Mouse (Mus musculus) monocyte, adult 2 months (primary cell): ENCODE data around the gene Plg.

Source experiments
- DNase-seq, 2 experiments: peaks; one replicate each; pipeline ENCODE4 v3.0.0; 2022; ENCODE audit warnings: low spot score in 2 of 2, low read depth in 1 of 2

Gene Plg

DNA sequence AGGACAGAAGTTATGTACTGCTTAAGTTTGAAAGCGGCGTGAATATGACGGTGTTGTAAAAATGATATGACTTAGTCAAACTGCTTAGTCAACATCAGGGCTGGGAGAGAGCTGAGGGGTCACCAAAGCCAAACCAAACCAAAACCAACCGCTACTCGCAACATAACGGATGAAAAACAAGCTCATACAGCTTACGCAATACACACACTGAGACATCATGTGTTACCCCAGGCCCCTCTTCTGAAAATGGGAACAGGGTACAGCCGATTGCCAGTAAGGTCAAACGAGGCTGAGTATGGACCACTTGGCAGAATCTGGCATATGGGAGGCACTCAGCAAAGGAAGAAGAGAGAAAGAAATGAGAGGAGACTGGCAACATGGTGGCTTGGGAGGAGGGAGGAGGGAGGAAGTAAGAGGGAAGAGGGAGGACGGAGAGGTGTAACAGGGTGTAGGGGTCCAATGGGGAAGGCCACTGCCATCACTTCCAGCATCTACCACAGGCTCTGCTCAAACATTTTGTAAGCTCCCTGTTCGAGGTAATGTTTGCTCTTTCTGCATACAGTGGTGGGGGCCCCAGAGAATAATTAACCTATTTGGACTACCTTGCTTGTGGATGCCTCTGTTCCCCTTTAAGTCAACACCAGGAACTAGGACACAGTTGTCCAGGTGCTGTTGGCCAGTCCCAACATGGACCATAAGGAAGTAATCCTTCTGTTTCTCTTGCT lies at the start of gene Plg:
Gene Plg (plus strand): TSS at position 628 of the 725 bp plus-strand sequence.
- DNase-seq, result no peak

- no peak for DNase-seq
These were observed 43.3 kb upstream of the Plg start for GRCm38 (mm10) chr17:12335115-12335514.

GRCm38 (mm10) chr17:12336073-12336868 lies 42.1 kb upstream of the Plg start:
- no peak for DNase-seq

DNA sequence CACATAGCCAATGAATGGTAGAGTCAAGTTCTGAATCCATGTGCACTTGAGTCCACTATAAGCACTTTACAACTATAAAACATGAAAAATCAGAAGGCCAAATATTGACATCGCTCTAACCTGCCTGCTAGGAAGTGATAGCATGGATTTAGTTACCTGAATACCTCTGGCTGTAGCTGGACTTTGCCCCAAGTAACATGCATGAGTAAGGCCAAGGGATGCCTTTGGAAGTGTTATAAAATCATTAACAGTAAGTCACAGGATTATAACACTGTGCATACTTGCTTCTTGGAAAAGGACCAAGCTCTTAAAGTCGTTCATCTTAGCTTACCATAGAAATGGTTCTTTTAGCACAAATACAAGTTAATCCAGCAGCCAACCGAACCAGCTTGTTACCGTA lies 41.3 kb upstream of the Plg start:
- no peak for DNase-seq

DNA sequence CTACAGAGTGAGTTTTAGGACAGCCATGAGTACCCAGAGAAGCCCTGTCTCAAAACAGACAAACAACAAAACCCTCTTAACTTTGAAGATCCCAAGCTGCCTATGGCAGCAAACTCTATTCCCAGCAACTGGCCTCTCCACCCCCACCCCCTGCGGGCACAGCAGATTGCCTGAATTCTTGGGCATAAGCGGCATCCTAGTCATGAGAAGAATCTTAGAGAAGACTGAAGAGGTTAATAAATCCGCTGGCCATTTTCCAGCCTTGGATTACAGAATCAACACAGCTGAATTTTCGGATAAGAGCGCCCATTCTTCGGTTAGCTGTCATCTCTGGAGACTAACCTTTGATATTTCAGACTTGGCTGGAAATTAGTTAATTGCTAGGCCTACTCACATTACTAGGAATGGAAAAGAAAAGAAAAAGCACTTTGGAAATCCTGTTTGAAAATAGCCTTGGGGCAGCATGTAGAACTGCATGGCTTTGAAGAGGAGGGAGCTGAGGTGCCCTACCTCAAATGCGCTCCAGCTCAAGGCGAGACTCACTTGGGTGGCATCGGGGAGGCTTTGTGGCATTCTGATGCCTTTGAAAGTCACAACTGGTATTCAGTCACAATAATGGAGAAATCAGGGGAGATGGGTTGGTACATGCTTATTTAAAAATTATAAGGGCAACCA lies 34.6 kb upstream of the Plg start:
- DNase-seq, result no peak

DNA sequence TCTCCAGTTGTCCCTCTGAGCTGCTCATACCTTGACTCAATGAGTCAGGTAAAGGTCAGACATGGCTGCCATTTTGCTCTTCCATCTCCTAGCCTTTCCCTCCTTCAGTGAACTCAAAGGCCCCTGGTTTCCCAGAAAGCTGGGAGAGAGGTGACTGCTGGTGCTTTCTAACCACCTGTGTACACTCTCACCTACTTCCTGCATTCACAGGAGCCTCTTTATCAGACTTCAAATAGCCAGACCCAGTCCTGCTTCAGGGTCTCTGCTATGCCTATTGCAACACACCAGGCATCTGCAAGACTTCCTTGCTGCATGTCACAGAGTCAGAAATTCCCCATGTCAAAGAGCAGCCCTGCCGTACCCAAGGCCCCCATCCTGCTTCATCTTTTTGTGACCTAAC lies 30.9 kb upstream of the Plg start:
- DNase-seq, result no peak

- no peak for DNase-seq
These were observed 26.8 kb upstream of the Plg start for GRCm38 (mm10) chr17:12351564-12351963.

GRCm38 (mm10) chr17:12352781-12353180 lies 25.6 kb upstream of the Plg start:
- no peak for DNase-seq

- no peak for DNase-seq
These were observed 18.5 kb upstream of the Plg start for GRCm38 (mm10) chr17:12359876-12360275.

DNA sequence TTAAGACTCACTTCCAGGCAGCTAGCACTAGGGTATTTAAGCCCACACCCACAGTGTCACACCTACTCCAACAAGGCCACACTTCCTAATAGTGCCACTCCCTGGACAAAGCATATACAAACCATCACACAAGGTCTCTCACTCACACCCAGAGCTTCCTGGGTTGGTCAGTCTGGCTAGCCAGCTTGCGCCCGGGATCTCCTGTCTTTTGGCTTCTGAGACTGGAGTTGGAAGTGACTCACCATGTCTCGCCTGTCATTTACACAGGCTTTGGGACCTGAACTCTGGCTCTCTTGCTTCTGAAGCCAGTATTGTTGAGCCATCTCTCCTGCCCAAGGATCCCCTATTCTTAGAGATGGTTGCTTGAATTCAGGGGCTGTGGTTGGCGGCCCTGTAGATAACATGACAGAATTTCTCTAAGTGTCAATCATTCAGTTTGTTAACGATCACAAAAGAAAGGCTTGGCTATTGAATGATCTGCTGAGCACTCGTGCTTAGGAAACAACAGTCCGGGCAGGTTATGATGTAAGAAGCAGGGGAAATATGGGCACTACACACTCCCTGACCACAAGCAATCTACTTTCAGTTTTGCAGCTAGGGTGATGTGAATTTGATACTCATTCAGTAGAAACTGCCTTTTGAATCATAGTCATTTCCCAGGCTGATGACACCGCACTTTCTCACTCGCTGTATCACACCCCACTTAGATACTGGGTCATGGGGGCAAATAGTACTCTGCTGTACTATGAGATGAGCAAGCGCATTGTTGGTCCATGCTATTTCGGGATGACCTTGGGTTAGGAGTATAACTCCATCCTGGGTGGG lies 14.6 kb upstream of the Plg start:
- no peak for DNase-seq

- DNase-seq, result no peak
These were observed 14.0 kb upstream of the Plg start for GRCm38 (mm10) chr17:12364426-12364735.

- DNase-seq, result peak in 1 of 2 experiments; percentile 13
These were observed 11.0 kb upstream of the Plg start for GRCm38 (mm10) chr17:12367373-12367930.

DNA sequence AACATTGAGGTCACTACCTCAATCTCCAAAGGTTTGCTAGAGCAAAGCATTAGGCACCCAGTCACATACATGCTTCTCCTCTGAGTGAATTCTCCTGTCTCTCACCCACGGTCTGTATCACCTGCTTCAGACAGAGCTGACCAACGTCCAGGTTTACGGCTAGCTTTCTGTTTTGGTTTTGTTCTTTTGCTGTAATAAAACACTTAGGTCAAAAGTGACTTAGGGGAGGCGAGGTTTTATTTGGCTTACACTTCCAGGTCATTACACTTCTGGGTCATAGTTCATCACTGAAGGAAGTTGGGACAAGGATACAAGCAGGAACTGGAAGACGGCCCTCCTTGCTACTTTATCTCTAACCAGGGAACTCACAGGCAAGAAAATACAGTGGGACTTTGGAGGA lies 9.0 kb upstream of the Plg start:
- no peak for DNase-seq

GRCm38 (mm10) chr17:12370289-12370688 lies 8.1 kb upstream of the Plg start:
- no peak for DNase-seq

GRCm38 (mm10) chr17:12371310-12371925 lies 7.0 kb upstream of the Plg start:
- no peak for DNase-seq

- DNase-seq, result peak; percentile 24 to 35
These were observed 6.4 kb upstream of the Plg start for GRCm38 (mm10) chr17:12372021-12372420.

GRCm38 (mm10) chr17:12373601-12374144 lies 4.7 kb upstream of the Plg start:
- DNase-seq, result no peak

GRCm38 (mm10) chr17:12380287-12380686 lies 1.9 kb downstream of the Plg start:
- DNase-seq, result no peak

GRCm38 (mm10) chr17:12381579-12381978 lies 3.2 kb downstream of the Plg start:
- DNase-seq, result no peak

GRCm38 (mm10) chr17:12382531-12382930 lies 4.1 kb downstream of the Plg start:
- DNase-seq, result no peak
